Mouse (Mus musculus) CD4-positive, CD25-positive, alpha-beta regulatory T cell, adult 4 months (primary cell): ENCODE results near the gene Olfr1411. TPM values are rescaled to one million over a fixed set of nuclear protein-coding genes. Genes with fewer than 3 reads are reported as not detected.
A peak's percentile ranks its signal among the peaks of the same experiment; 100 is the strongest.

ENCODE experiments used
- ATAC-seq: one replicate; pipeline ENCODE4 v1.8.0; 2017
- polyA plus RNA-seq, 2 experiments: library from polyadenylated mRNA; unstranded; fragments of 100-300 nt; shearing (Covaris generic); gene quantifications; one replicate each; pipeline ENCODE4 v1.2.1; 2017

Olfr1411 gene
- not detected for polyA plus RNA-seq

- ATAC-seq, result no peak
These were observed at the start of gene Olfr1411 for GRCm38 (mm10) chr1:92594111-92594510. Olfr1411 (plus strand) TSS chr1:92594411.

GRCm38 (mm10) chr1:92545929-92546328 lies 48.3 kb upstream of the Olfr1411 start:
- no peak for ATAC-seq

- no peak for ATAC-seq
These were observed 23.2 kb upstream of the Olfr1411 start, which contains the start of gene Olfr1413 for GRCm38 (mm10) chr1:92571022-92571421. Olfr1413 (plus strand) TSS chr1:92571322.

- ATAC-seq, result no peak
These were observed 8.7 kb upstream of the Olfr1411 start, which contains the start of gene Olfr1412 for GRCm38 (mm10) chr1:92585479-92585878. Olfr1412 (plus strand) TSS chr1:92585779.

- ATAC-seq, result no peak
These were observed 1.8 kb downstream of the Olfr1411 start for GRCm38 (mm10) chr1:92596019-92596418.

GRCm38 (mm10) chr1:92605482-92605881 lies 11.3 kb downstream of the Olfr1411 start, which contains the start of gene Olfr1410:
Olfr1410 (plus strand) TSS chr1:92605782.
- no peak for ATAC-seq

- ATAC-seq, result no peak
These were observed 13.5 kb downstream of the Olfr1411 start for GRCm38 (mm10) chr1:92607711-92608110.

GRCm38 (mm10) chr1:92611008-92611407 lies 16.8 kb downstream of the Olfr1411 start:
- peak; percentile 57 for ATAC-seq

- no peak for ATAC-seq
These were observed 19.0 kb downstream of the Olfr1411 start for GRCm38 (mm10) chr1:92613175-92613574.

GRCm38 (mm10) chr1:92614516-92614915 lies 20.3 kb downstream of the Olfr1411 start:
- ATAC-seq, result no peak

- no peak for ATAC-seq
These were observed 21.8 kb downstream of the Olfr1411 start for GRCm38 (mm10) chr1:92616046-92616445.

GRCm38 (mm10) chr1:92617488-92617887 lies 23.3 kb downstream of the Olfr1411 start, which contains the start of gene Olfr12:
Olfr12 (plus strand) TSS chr1:92617788.
- ATAC-seq, result no peak

GRCm38 (mm10) chr1:92618360-92618759 lies 24.1 kb downstream of the Olfr1411 start:
- no peak for ATAC-seq

GRCm38 (mm10) chr1:92628227-92628626 lies 34.0 kb downstream of the Olfr1411 start:
- ATAC-seq, result no peak

- ATAC-seq, result no peak
These were observed 38.0 kb downstream of the Olfr1411 start for GRCm38 (mm10) chr1:92632196-92632595.

GRCm38 (mm10) chr1:92632948-92633347 lies 38.7 kb downstream of the Olfr1411 start:
- peak; percentile 82 for ATAC-seq

GRCm38 (mm10) chr1:92633726-92634125 lies 39.5 kb downstream of the Olfr1411 start:
- no peak for ATAC-seq

GRCm38 (mm10) chr1:92634569-92634968 lies 40.4 kb downstream of the Olfr1411 start:
- no peak for ATAC-seq

- no peak for ATAC-seq
These were observed 40.9 kb downstream of the Olfr1411 start for GRCm38 (mm10) chr1:92634976-92635599.

GRCm38 (mm10) chr1:92636015-92636414 lies 41.8 kb downstream of the Olfr1411 start:
- no peak for ATAC-seq

GRCm38 (mm10) chr1:92636676-92637075 lies 42.5 kb downstream of the Olfr1411 start:
- no peak for ATAC-seq

- no peak for ATAC-seq
These were observed 43.4 kb downstream of the Olfr1411 start for GRCm38 (mm10) chr1:92637501-92638172.

- no peak for ATAC-seq
These were observed 44.0 kb downstream of the Olfr1411 start for GRCm38 (mm10) chr1:92638181-92638580.

GRCm38 (mm10) chr1:92638736-92639135 lies 44.5 kb downstream of the Olfr1411 start:
- ATAC-seq, result no peak
